In genomic region chr5:115040756-115041155, GRCm38 (mm10) we compare ENCODE assay signal across 13 mouse cellular contexts. TPM values are rescaled to one million over a fixed set of nuclear protein-coding genes. Genes with fewer than 3 reads are reported as not detected.
DNase-seq lines count a peak whose midpoint lies in the region; ATAC-seq lines count a peak whose summit lies in the region.
"Had no signal": no experiment of that assay in that cellular context is flagged by ENCODE, and none has a peak within 500 bp of the region (broad histone marks: within the 10 kb centered on the region; RNA-seq: fewer than 3 reads in every experiment).

No protein-coding gene starts in this region.

- no peak overlapping the region for H3K4me2 ChIP-seq in forebrain, embryonic 14.5 days (ENCODE audit: low read length)
- no peak overlapping the region for H3K4me2 ChIP-seq in forebrain, embryonic 16.5 days (ENCODE audit: low read length)
- H3K4me2 ChIP-seq: embryonic facial prominence, embryonic 13.5 days; limb, embryonic 13.5 days had no signal

- H3K9ac ChIP-seq in forebrain, embryonic 14.5 days (ENCODE audit: low read length), result no peak overlapping the region
- H3K9ac ChIP-seq in forebrain, embryonic 16.5 days (replicated peaks; ENCODE audit: low read depth, low read length), result no peak overlapping the region
- H3K9ac ChIP-seq: embryonic facial prominence, embryonic 13.5 days; limb, embryonic 13.5 days had no signal

- no peaks in the 10 kb centered on the region for H3K9me3 ChIP-seq in forebrain, embryonic 14.5 days (replicated peaks; ENCODE audit: control insufficient read depth, low read length)
- H3K9me3 ChIP-seq in forebrain, embryonic 16.5 days (ENCODE audit: control insufficient read depth, low read length), result no peaks in the 10 kb centered on the region
- H3K9me3 ChIP-seq: embryonic facial prominence, embryonic 13.5 days; hindbrain, embryonic 10.5 days; limb, embryonic 13.5 days had no signal

- no peaks in the 10 kb centered on the region for H3K4me1 ChIP-seq in forebrain, embryonic 14.5 days (ENCODE audit: control insufficient read depth, insufficient read depth, low read length)
- H3K4me1 ChIP-seq in forebrain, embryonic 16.5 days (replicated peaks; ENCODE audit: control insufficient read depth, insufficient read depth, low read length), result no peaks in the 10 kb centered on the region

- DNase-seq in forebrain, embryonic 14.5 days (ENCODE audit: low spot score), result peak; percentile 10
- DNase-seq in right cerebral cortex, adult 2 months (ENCODE audit: low spot score in 2 of 2), result peak; percentile 20 to 29
- DNase-seq in right cerebral cortex, postnatal 10 days (ENCODE audit: low spot score in 2 of 2), result no peak
- DNase-seq in heart, postnatal 10 days, result peak; percentile 77 to 78
- no peak for DNase-seq in thymus, postnatal 36 days
- DNase-seq in spleen, adult 12 weeks (ENCODE audit: low spot score), result no peak
- no peak for DNase-seq in yolk sac, embryonic 10.5 days (ENCODE audit: low spot score)

- WGBS in forebrain, embryonic 14.5 days, result 76% methylated on average over 4 of the region's 4 CpGs
- 69% methylated on average over 4 of the region's 4 CpGs for WGBS in forebrain, embryonic 16.5 days

- intact Hi-C loops in heart, postnatal 10 days (cut with DNase I), result no loop called here

- H3K27ac ChIP-seq in forebrain, embryonic 14.5 days (ENCODE audit: low read depth, low read length), result no peak overlapping the region
- H3K27ac ChIP-seq in forebrain, embryonic 16.5 days (ENCODE audit: low read length), result no peak overlapping the region
- H3K27ac ChIP-seq: embryonic facial prominence, embryonic 13.5 days; hindbrain, embryonic 10.5 days; limb, embryonic 13.5 days had no signal

- ATAC-seq in forebrain, embryonic 14.5 days, result no peak
- ATAC-seq in forebrain, embryonic 16.5 days, result no peak

- no peaks in the 10 kb centered on the region for H3K27me3 ChIP-seq in forebrain, embryonic 14.5 days (replicated peaks; ENCODE audit: control insufficient read depth, insufficient read depth, low read length)
- H3K27me3 ChIP-seq in forebrain, embryonic 16.5 days (replicated peaks; ENCODE audit: control insufficient read depth, insufficient read depth, low read length), result no peaks in the 10 kb centered on the region
- H3K27me3 ChIP-seq: CH12.LX; embryonic facial prominence, embryonic 13.5 days; limb, embryonic 13.5 days had no signal

- H3K36me3 ChIP-seq in forebrain, embryonic 14.5 days (ENCODE audit: control insufficient read depth, insufficient read depth, low read length), result no peaks in the 10 kb centered on the region
- H3K36me3 ChIP-seq in forebrain, embryonic 16.5 days (ENCODE audit: control insufficient read depth, insufficient read depth), result no peaks in the 10 kb centered on the region

- no peak overlapping the region for H3K4me3 ChIP-seq in forebrain, embryonic 14.5 days (ENCODE audit: low read depth, low read length)
- no peak overlapping the region for H3K4me3 ChIP-seq in forebrain, embryonic 16.5 days (replicated peaks; ENCODE audit: low read length)
- H3K4me3 ChIP-seq: embryonic facial prominence, embryonic 13.5 days; hindbrain, embryonic 10.5 days; limb, embryonic 13.5 days had no signal

RNA-seq across cellular contexts. Expression of gene Sppl3, which starts 29.8 kb away (rescaled TPM):
- 20.3 and 24.0 TPM in 2 replicates for polyA plus RNA-seq in forebrain, embryonic 14.5 days (2014; fragmentation: Nextera tagmentation; extraction: Ambion mirVana)
- polyA plus RNA-seq in forebrain, embryonic 16.5 days (2015; fragmentation: Nextera tagmentation; extraction: Ambion mirVana), result 16.5 and 16.6 TPM in 2 replicates
- total RNA-seq in heart, postnatal 10 days (2021), result 10 to 100 TPM; 51.9 to 56.5 TPM

RNA-seq across cellular contexts. Expression of gene Gm10401, which starts 57.3 kb away (rescaled TPM):
- 39.4 and 50.4 TPM in 2 replicates for polyA plus RNA-seq in forebrain, embryonic 14.5 days (2014; fragmentation: Nextera tagmentation; extraction: Ambion mirVana)
- polyA plus RNA-seq in forebrain, embryonic 16.5 days (2015; fragmentation: Nextera tagmentation; extraction: Ambion mirVana), result 34.9 and 38.1 TPM in 2 replicates
- total RNA-seq in heart, postnatal 10 days (2021), result not detected
- polyA plus RNA-seq: spleen, adult 2 months had no signal

Comparison
In these comparisons a context has a peak if more than half of its experiments do, and no peak if none do; other contexts are left out.
1. DNase-seq: peak in forebrain, embryonic 14.5 days (single experiment), right cerebral cortex, adult 2 months (2 of 2) and heart, postnatal 10 days (2 of 2); none in right cerebral cortex, postnatal 10 days (0 of 2), thymus, postnatal 36 days (0 of 2), spleen, adult 12 weeks (single experiment) and yolk sac, embryonic 10.5 days (single experiment).